Mouse (Mus musculus) CH12.LX (cell line): ENCODE data around the gene Ankrd11. TPM values are rescaled to one million over a fixed set of nuclear protein-coding genes. Genes with fewer than 3 reads are reported as not detected.

Experiments used
- DNase-seq: peaks from one replicate; pipeline ENCODE4 v3.0.0-alpha.2; 2013; ENCODE audit errors: extremely low read depth
- H3K27ac ChIP-seq: 2 replicates; pipeline ENCODE4 v1.5.1; 2012; ENCODE audit warnings: low read depth, mild to moderate bottlenecking, control low read depth, moderate library complexity; ENCODE audit not compliant: insufficient read depth
- H3K27me3 ChIP-seq: replicated peaks from 2 replicates; pipeline ENCODE3; 2012; ENCODE audit warnings: inconsistent platforms
- H3K36me3 ChIP-seq, 2 experiments: replicated peaks in 1 of 2; 2 replicates each; pipeline versions ENCODE3 to v1.6.1; 2012; ENCODE audit warnings: inconsistent platforms in 1 of 2, low read length in 1 of 2, mild to moderate bottlenecking in 1 of 2, mixed read lengths in 1 of 2, moderate library complexity in 1 of 2; ENCODE audit not compliant: control insufficient read depth in 1 of 2, insufficient read depth in 1 of 2
- H3K4me1 ChIP-seq, 2 experiments: 2 replicates each; pipeline ENCODE4 v1.6.1; 2012; ENCODE audit warnings: inconsistent platforms in 1 of 2, moderate library complexity in 1 of 2; ENCODE audit not compliant: insufficient read depth in 2 of 2, control insufficient read depth in 1 of 2
- H3K4me2 ChIP-seq: 2 replicates; pipeline ENCODE4 v1.6.1; 2012; ENCODE audit warnings: low read depth, mild to moderate bottlenecking, control low read depth; ENCODE audit not compliant: poor library complexity, insufficient read depth, severe bottlenecking
- H3K4me3 ChIP-seq, 3 experiments: fragments of 150-350 bp in 1 of 3; sonication (generic) in 1 of 3; replicated peaks in 1 of 3; 2 replicates each; pipeline versions ENCODE3 to v1.5.1; 2011 to 2012; ENCODE audit warnings: low read depth in 2 of 3, low read length in 2 of 3, mild to moderate bottlenecking in 2 of 3, moderate library complexity in 2 of 3, control low read depth in 1 of 3, improper control_type of control experiment in 1 of 3, inconsistent platforms in 1 of 3, mixed read lengths in 1 of 3; ENCODE audit not compliant: poor library complexity in 1 of 3
- H3K79me2 ChIP-seq: replicated peaks from 2 replicates; pipeline ENCODE4 v1.6.1; 2012; ENCODE audit warnings: mild to moderate bottlenecking, moderate library complexity; ENCODE audit not compliant: control insufficient read depth, poor library complexity, insufficient read depth, severe bottlenecking; ENCODE audit errors: extremely low read depth
- H3K9ac ChIP-seq: 2 replicates; pipeline ENCODE4 v1.6.1; 2012; ENCODE audit warnings: low read depth, mild to moderate bottlenecking, control low read depth, moderate library complexity; ENCODE audit not compliant: insufficient read depth
- H3K9me3 ChIP-seq: replicated peaks from 2 replicates; pipeline ENCODE3; 2012; ENCODE audit warnings: low read length, inconsistent platforms, mixed read lengths
- CHD1 ChIP-seq: IDR thresholded peaks from 2 replicates; pipeline ENCODE4 v1.6.1; 2012; ENCODE audit warnings: low read depth, low read length, improper control_type of control experiment, inconsistent platforms
- EP300 ChIP-seq: IDR thresholded peaks from 2 replicates; pipeline ENCODE4 v1.6.1; 2011; ENCODE audit warnings: low read length, improper control_type of control experiment
- ETS1 ChIP-seq: conservative IDR thresholded peaks from 2 replicates; pipeline ENCODE4 v1.6.1; 2012; ENCODE audit warnings: low read depth, mild to moderate bottlenecking, inconsistent platforms, low read length, improper control_type of control experiment, moderate library complexity
- MYC ChIP-seq: IDR thresholded peaks from 2 replicates; pipeline ENCODE4 v1.6.1; 2011; ENCODE audit warnings: low read depth, mild to moderate bottlenecking, improper control_type of control experiment, low read length
- NELFE ChIP-seq: IDR thresholded peaks from 2 replicates; pipeline ENCODE4 v1.6.1; 2011; ENCODE audit warnings: low read depth, low read length, improper control_type of control experiment
- NRF1 ChIP-seq: IDR thresholded peaks from 2 replicates; pipeline ENCODE4 v1.6.1; 2014; ENCODE audit warnings: low read depth, mild to moderate bottlenecking, inconsistent platforms, low read length, improper control_type of control experiment, moderate library complexity
- RAD21 ChIP-seq: IDR thresholded peaks from 2 replicates; pipeline ENCODE4 v1.6.1; 2011; ENCODE audit warnings: low read depth, mild to moderate bottlenecking, low read length, improper control_type of control experiment, moderate library complexity
- SMC3 ChIP-seq: IDR thresholded peaks from 2 replicates; pipeline ENCODE4 v1.6.1; 2011; ENCODE audit warnings: low read depth, low read length, improper control_type of control experiment
- TCF12 ChIP-seq: IDR thresholded peaks from 2 replicates; pipeline ENCODE4 v1.6.1; 2014; ENCODE audit warnings: low read depth, mild to moderate bottlenecking, inconsistent platforms, low read length, improper control_type of control experiment
- ZKSCAN1 ChIP-seq: IDR thresholded peaks from 2 replicates; pipeline ENCODE4 v1.6.1; 2012; ENCODE audit warnings: low read depth, inconsistent platforms, low read length, improper control_type of control experiment, borderline replicate concordance
- dilution Hi-C: fragments of 300-500 bp; cut with MboI; formaldehyde crosslinking; loops from 2 replicates; pipeline ENCODE4 v1.14.3; 2020; ENCODE audit warnings: low sequenced_read_pairs; ENCODE audit not compliant: extremely low pct_unique_long_range_greater_than_20kb, extremely low pct_ligation_motif_present
- in situ Hi-C: fragments of 300-500 bp; cut with MboI; formaldehyde crosslinking; loops from 3 replicates; pipeline ENCODE4 v1.14.3; 2019; ENCODE audit warnings: low sequenced_read_pairs, low pct_ligation_motif_present, low pct_unique_long_range_greater_than_20kb, mixed read lengths
- polyA plus RNA-seq: library from polyadenylated mRNA; unstranded; fragments of >175 nt; gene quantifications from 2 replicates; pipeline ENCODE4 v1.2.1, GENCODE M21; 2012; ENCODE audit warnings: low read depth; ENCODE audit not compliant: insufficient read length
- total RNA-seq, 2 experiments: library from RNA; depleted of rRNA; stranded (reverse); fragments of 300-350 nt in 1 of 2; fragments of >200 nt in 1 of 2; gene quantifications; 2 replicates each; pipeline ENCODE4 v1.2.3; 2012 to 2014

Gene Ankrd11
- total and polyA plus RNA-seq, 3 experiments = 37.4 to 74.9 (median 60.7) TPM

GRCm38 (mm10) chr8:123062721-123063120, 20.6 kb upstream of the Ankrd11 start, which contains the start of gene Spg7:
TSS of gene Spg7 (plus strand) at chr8:123062942.
- Histone ChIP-seq H3K9me3 (no peaks in the 10 kb centered on the region), H3K27ac (no peak within 1 kb of the TSS), H3K4me3 (no peak within 1 kb of the TSS), H3K4me2 (no peak within 1 kb of the TSS), H3K4me1 (peaks cover 7 to 26% of the 10 kb centered on the region in 2 experiments), H3K9ac (no peak within 1 kb of the TSS), H3K27me3 (no peaks in the 10 kb centered on the region), H3K79me2 (peaks cover 11% of the 10 kb centered on the region), H3K36me3 (peaks cover 0 to 20% of the 10 kb centered on the region in 2 experiments)
- dilution Hi-C loops = no loop called here
- in situ Hi-C loops = no loop called here
- TF ChIP-seq NRF1 = no peak
- no peak for TF ChIP-seq SMC3
- no peak for DNase-seq

GRCm38 (mm10) chr8:123051458-123051857, 9.4 kb upstream of the Ankrd11 start:
- H3K4me1 ChIP-seq = peaks cover 12 to 20% of the 10 kb centered on the region in 2 experiments
- no peaks in the 10 kb centered on the region for H3K9me3 ChIP-seq
- H3K4me3 ChIP-seq = no peak overlapping the region
- H3K9ac ChIP-seq = no peak overlapping the region
- no peak overlapping the region for H3K27ac ChIP-seq
- no peaks in the 10 kb centered on the region for H3K27me3 ChIP-seq
- in situ Hi-C loops = loop anchor here (10.0 kb wide), 1 partner anchor 147 kb away; no protein-coding TSS in a partner anchor
- TF ChIP-seq RAD21 = no peak
- no peak for TF ChIP-seq NELFE
- no peak for TF ChIP-seq CHD1
- TF ChIP-seq TCF12 = no peak
- no peak for TF ChIP-seq MYC
- no peak for TF ChIP-seq EP300
- H3K79me2 ChIP-seq = no peaks in the 10 kb centered on the region
- H3K4me2 ChIP-seq = no peak overlapping the region
- H3K36me3 ChIP-seq = no peaks in the 10 kb centered on the region
- dilution Hi-C loops = no loop called here
- DNase-seq = no peak

GRCm38 (mm10) chr8:123048402-123048801, 6.3 kb upstream of the Ankrd11 start:
- in situ Hi-C loops = no loop called here
- Histone ChIP-seq H3K9ac (no peak overlapping the region), H3K36me3 (peaks cover 4 to 14% of the 10 kb centered on the region in 2 experiments), H3K9me3 (no peaks in the 10 kb centered on the region), H3K79me2 (peaks cover 8% of the 10 kb centered on the region; the same call in 1 of the 2 replicates), H3K27ac (no peak overlapping the region)
- no peak for TF ChIP-seq ETS1
- no peak for TF ChIP-seq ZKSCAN1
- TF ChIP-seq, all 38 proteins: peak for 0
- Histone ChIP-seq H3K4me3 (no peak overlapping the region), H3K4me1 (peaks cover 12 to 32% of the 10 kb centered on the region in 2 experiments), H3K4me2 (no peak overlapping the region), H3K27me3 (no peaks in the 10 kb centered on the region)
- DNase-seq = no peak
- dilution Hi-C loops = no loop called here
